Mouse (Mus musculus) C2C12 (cell line): ENCODE results near the gene Rpp38. TPM values are rescaled to one million over a fixed set of nuclear protein-coding genes. Genes with fewer than 3 reads are reported as not detected.

Experiments
- H3K27me3 ChIP-seq: one replicate; pipeline ENCODE4 v1.6.1; 2011; ENCODE audit not compliant: control insufficient read depth, insufficient read depth, insufficient read length
- H3K36me3 ChIP-seq: one replicate; pipeline ENCODE4 v1.6.1; 2011; ENCODE audit not compliant: control insufficient read depth, insufficient read depth
- H3K4me3 ChIP-seq: one replicate; pipeline ENCODE4 v1.5.1; 2011; ENCODE audit warnings: mild to moderate bottlenecking, control low read depth; ENCODE audit not compliant: poor library complexity, insufficient read depth, severe bottlenecking
- H3K79me2 ChIP-seq: one replicate; pipeline ENCODE4 v1.6.1; 2011; ENCODE audit not compliant: control insufficient read depth, insufficient read depth
- H3K79me3 ChIP-seq: one replicate; pipeline ENCODE4 v1.6.1; 2011; ENCODE audit warnings: low read depth, control low read depth
- H3ac ChIP-seq: one replicate; pipeline ENCODE3; 2011; ENCODE audit warnings: low read depth; ENCODE audit not compliant: control insufficient read depth, insufficient read length
- CEBPB ChIP-seq: IDR thresholded peaks from one replicate; pipeline ENCODE4 v1.6.1; 2011; ENCODE audit warnings: low read depth, mild to moderate bottlenecking, control low read depth, moderate library complexity
- CTCF ChIP-seq: IDR thresholded peaks from one replicate; pipeline ENCODE4 v1.5.1; 2011; ENCODE audit not compliant: control insufficient read depth, insufficient read depth, insufficient read length
- FOSL1 ChIP-seq: IDR thresholded peaks from one replicate; pipeline ENCODE4 v1.8.0; 2011; ENCODE audit warnings: mild to moderate bottlenecking, low read length; ENCODE audit not compliant: poor library complexity, insufficient read depth, severe bottlenecking
- MAX ChIP-seq: IDR thresholded peaks from one replicate; pipeline ENCODE4 v1.6.1; 2011; ENCODE audit warnings: mild to moderate bottlenecking, control low read depth
- MYOD1 ChIP-seq: IDR thresholded peaks from one replicate; pipeline ENCODE4 v1.6.1; 2011; ENCODE audit warnings: low read depth; ENCODE audit not compliant: control insufficient read depth, insufficient read length
- MYOG ChIP-seq: IDR thresholded peaks from one replicate; pipeline ENCODE4 v1.6.1; 2011; ENCODE audit not compliant: control insufficient read depth, insufficient read length; ENCODE audit errors: extremely low read depth
- USF1 ChIP-seq: IDR thresholded peaks from one replicate; pipeline ENCODE4 v1.6.1; 2011; ENCODE audit warnings: low read depth, mild to moderate bottlenecking, control low read depth, moderate library complexity
- polyA plus RNA-seq: library from polyadenylated mRNA; unstranded; fragments of >200 nt; fragmentation: generic; extraction: Trizol; gene quantifications from one replicate; pipeline ENCODE4 v1.2.1, GENCODE M21; 2012; ENCODE audit warnings: missing spikeins

Gene Rpp38
- polyA plus RNA-seq, 1 experiment, result 9.8 TPM

DNA sequence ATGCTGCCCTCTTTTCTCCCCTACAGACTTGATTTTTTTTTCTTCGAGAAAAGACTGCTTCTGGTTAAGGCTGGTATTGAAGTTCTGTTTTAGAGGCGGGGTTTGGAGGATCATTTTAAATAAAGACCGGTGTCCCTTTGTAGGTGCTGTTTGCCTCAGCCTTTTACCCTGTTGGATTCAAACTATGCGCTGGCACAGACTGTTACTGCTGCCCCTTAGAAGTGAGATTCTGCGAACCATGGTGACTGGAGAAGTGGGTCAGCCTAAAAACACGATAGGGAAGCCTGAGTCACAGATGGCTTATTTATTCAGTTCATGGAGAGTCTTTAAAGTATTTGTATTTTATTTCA is 47.3 kb downstream of the Rpp38 start:
- TF ChIP-seq USF1 (no peak), FOSL1 (no peak), CEBPB (no peak), MYOG (no peak), MYOD1 (no peak), MAX (no peak), CTCF (no peak)
- H3K79me2 ChIP-seq, result peaks cover 62% of the 10 kb centered on the region
- H3K79me3 ChIP-seq, result peaks cover 53% of the 10 kb centered on the region
- H3K27me3 ChIP-seq, result no peaks in the 10 kb centered on the region
- no peaks in the 10 kb centered on the region for H3K36me3 ChIP-seq
- H3K4me3 ChIP-seq, result peak overlapping the region; percentile 88
- H3ac ChIP-seq, result peak overlapping the region; percentile 93

DNA sequence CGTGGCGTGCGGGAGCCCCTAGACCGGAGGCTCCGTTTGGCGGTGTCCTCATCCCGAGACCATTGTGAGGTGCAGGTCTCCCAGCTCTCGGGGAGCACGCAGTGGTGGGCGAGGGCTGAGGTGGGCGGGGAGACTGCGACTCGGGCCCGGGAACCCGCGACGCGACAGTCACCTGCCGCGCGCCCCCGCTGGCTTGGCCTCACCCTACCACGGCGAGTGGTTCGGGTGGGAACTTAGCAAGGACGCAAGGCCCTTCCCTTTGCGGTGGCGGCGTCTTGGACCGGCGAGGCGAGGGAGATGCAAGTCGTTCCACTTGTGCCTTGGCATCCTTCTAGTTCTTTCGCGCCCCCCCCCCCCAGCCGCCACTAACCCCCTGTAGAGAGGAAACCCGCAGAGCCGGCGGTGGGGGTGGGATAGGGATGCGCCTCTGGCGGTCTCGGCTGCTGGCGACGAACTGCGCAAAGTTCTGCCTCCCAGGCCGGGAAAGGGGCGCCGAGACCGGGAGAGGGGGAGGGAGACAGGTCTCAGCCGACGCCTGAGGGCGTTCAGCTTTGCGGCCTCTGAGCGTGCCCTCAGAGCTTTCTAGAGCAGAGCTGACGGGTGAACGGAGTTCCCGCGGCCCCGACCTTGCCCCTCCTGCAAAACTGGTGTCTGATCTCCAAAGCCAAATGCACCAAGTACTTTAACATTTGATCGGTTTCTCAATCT is 47.8 kb downstream of the Rpp38 start:
- H3K27me3 ChIP-seq, result no peaks in the 10 kb centered on the region
- no peaks in the 10 kb centered on the region for H3K36me3 ChIP-seq
- peak overlapping the region; percentile 93 for H3ac ChIP-seq
- H3K79me2 ChIP-seq, result peaks cover 56% of the 10 kb centered on the region
- peaks cover 48% of the 10 kb centered on the region for H3K79me3 ChIP-seq
- TF ChIP-seq CTCF, result no peak
- TF ChIP-seq FOSL1, result no peak
- no peak for TF ChIP-seq MYOD1
- no peak for TF ChIP-seq CEBPB
- no peak for TF ChIP-seq USF1
- TF ChIP-seq MAX, result no peak
- no peak for TF ChIP-seq MYOG
- peak overlapping the region; percentile 88 for H3K4me3 ChIP-seq

DNA sequence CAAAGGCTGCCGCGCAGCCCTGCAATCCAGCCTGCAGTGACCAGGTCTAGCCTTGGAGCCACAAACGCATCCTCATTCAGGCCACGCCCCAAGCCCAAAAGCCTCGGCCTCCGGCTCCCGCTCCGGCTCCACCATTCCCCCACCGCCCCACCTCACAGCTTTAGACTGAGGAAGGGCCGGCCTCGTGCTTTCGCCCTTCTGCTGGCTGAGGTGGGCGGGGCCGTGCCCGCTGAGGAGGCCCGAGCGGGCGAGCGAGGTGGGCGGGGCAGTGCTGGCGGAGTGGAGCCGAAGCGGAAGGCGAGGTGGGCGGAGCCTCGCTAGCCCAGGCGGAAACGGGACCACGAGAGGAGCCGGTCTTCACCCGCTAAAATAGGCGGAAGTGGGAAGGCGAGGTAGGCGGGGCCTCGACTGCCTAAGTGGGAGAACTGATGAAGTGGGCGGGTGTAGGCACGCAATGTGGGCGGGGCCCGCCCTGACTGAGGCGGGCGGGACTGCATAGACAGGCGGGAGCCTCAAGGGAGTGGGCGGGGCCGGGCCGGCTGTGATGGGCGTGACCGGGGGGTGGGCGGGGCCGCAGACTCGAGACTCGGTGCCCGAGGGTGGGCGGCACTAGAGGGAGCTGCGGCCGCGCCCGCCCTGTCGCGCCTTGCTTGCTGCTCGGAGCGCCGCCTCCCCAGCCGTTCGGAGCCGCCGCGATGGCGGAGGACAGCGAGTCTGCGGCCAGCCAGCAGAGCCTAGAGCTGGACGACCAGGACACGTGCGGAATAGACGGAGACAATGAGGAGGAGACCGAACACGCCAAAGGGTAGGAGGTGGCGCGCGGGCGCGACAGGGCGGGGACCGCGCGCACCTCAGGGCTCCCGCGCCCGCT is 48.6 kb downstream of the Rpp38 start, which contains the start of gene Nmt2:
Gene Nmt2, plus strand, starts transcription at position 611 of the 871 bp plus-strand sequence.
- Histone ChIP-seq H3K79me2 (peaks cover 49% of the 10 kb centered on the region), H3ac (peak within 1 kb of the TSS; percentile 93), H3K36me3 (no peaks in the 10 kb centered on the region), H3K4me3 (peak within 1 kb of the TSS; percentile 88), H3K79me3 (peaks cover 40% of the 10 kb centered on the region), H3K27me3 (no peaks in the 10 kb centered on the region)
- TF ChIP-seq MAX (peak; percentile 70), USF1 (no peak), FOSL1 (no peak), CEBPB (no peak), MYOD1 (no peak), CTCF (peak; percentile 17), MYOG (no peak)

DNA sequence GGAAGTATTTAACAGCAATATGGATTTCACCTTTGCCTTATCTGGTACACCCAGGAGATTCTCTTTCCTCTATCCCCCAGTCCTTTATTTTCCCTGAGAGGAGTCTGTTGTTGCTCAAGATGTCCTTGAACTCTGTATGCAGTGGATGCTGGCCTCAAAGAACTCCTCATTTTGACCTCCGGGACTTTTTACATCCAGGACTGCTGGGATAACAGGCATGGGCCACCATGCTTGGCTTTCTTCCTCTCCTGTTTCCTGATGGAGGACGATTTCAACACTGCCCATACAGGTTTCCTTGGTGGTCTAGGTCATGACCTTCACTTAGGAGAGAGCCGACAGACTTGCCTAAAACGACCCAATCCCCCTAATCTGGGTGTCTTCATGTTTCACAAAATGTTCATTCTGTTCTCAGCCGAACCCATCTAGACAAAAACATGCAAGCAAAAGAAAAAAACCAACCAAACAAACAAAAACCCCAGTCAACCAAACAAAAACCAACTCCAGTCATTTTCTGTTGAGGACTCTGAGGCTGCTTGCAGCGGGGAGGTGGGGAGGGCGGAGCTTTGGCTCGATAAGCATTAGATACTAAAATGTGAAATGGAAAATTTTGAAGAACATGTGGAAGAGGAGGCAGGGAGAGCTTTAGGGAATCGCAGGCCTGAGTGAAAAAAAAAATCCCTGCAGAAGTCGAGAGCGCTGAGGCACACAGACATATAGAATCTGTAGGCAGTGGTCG is 49.4 kb downstream of the Rpp38 start:
- TF ChIP-seq MYOG (no peak), CEBPB (no peak)
- Histone ChIP-seq H3K4me3 (peak overlapping the region; percentile 31), H3K36me3 (no peaks in the 10 kb centered on the region), H3K79me2 (peaks cover 41% of the 10 kb centered on the region), H3K27me3 (no peaks in the 10 kb centered on the region), H3K79me3 (peaks cover 32% of the 10 kb centered on the region), H3ac (peak overlapping the region; percentile 53)

DNA sequence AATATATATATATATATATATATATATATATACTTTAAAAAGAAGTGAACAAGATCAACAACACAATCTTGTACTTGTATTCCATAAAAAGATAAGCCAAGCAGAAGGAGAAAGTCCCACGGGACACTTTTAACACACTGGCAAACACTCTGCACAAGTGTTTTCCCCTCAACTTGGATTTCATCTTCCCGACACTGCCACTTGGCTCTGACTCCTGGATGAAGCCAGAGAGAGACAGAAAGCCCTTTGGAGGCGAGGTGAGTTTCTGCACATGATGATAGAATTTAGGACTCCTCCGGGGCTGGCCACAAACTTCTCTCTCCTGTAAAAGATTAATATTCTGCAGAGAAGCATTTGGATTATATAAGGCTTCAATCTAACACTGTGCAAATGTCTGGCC is 51.1 kb downstream of the Rpp38 start:
- Histone ChIP-seq H3K36me3 (no peaks in the 10 kb centered on the region), H3K4me3 (no peak overlapping the region), H3K79me2 (peaks cover 23% of the 10 kb centered on the region), H3K79me3 (peaks cover 16% of the 10 kb centered on the region), H3K27me3 (no peaks in the 10 kb centered on the region), H3ac (no peak overlapping the region)
- TF ChIP-seq USF1 (no peak), MYOG (no peak), CTCF (no peak), CEBPB (no peak), MYOD1 (no peak), MAX (no peak), FOSL1 (no peak)

Other genes with a start within 250 kb of the Rpp38 start
- gene Fam171a1, start 218.4 kb downstream of the Rpp38 start, polyA plus RNA-seq, result 33.3 TPM
- gene Nmt2, start 48.4 kb downstream of the Rpp38 start, polyA plus RNA-seq, result 25.0 TPM
- 0.32 TPM for gene Acbd7, start 3.5 kb upstream of the Rpp38 start, polyA plus RNA-seq
- not detected for gene Olah, start 64.6 kb upstream of the Rpp38 start, polyA plus RNA-seq
- gene Meig1, start 90.0 kb upstream of the Rpp38 start, polyA plus RNA-seq, result not detected
- gene Dclre1c, start 91.5 kb upstream of the Rpp38 start, polyA plus RNA-seq, result 1.3 TPM
- 4.5 TPM for gene Suv39h2, start 142.4 kb upstream of the Rpp38 start, polyA plus RNA-seq
- 2.5 TPM for gene Gm45902, start 180.1 kb upstream of the Rpp38 start, polyA plus RNA-seq
- 49.0 TPM for gene Hspa14, start 180.2 kb upstream of the Rpp38 start, polyA plus RNA-seq
- gene Cdnf, start 180.4 kb upstream of the Rpp38 start, polyA plus RNA-seq, result 0.21 TPM
- 16.6 TPM for gene Fam107b, start 237.8 kb upstream of the Rpp38 start, polyA plus RNA-seq